Comparison of ENCODE assay signal across 28 mouse cellular contexts in genomic region chr6:39926442-39926841, GRCm38 (mm10). TPM values are rescaled to one million over a fixed set of nuclear protein-coding genes. Genes with fewer than 3 reads are reported as not detected.
"Had no signal": no experiment of that assay in that cellular context is flagged by ENCODE, and none has a peak within 500 bp of the region (broad histone marks: within the 10 kb centered on the region; RNA-seq: fewer than 3 reads in every experiment).

No protein-coding gene starts in this region.

- DNase-seq: gastrocnemius, adult 2 months; gastrocnemius, postnatal 10 days; gastrocnemius, postnatal 25 days; heart, adult 2 months; heart, postnatal 14 days; heart, postnatal 4 days; kidney, adult 18-20 months; kidney, adult 8-10 months; kidney, postnatal 10 days; kidney, postnatal 25 days; kidney, postnatal 4 days; left cerebral cortex, postnatal 4 days; liver, embryonic 13.5 days; liver, postnatal 0 days had no signal

- H3K27me3 ChIP-seq: heart, embryonic 13.5 days; heart, embryonic 15.5 days; hindbrain, embryonic 12.5 days; intestine, embryonic 15.5 days; limb, embryonic 13.5 days; limb, embryonic 15.5 days; liver, embryonic 13.5 days; liver, embryonic 15.5 days had no signal

- H3K9ac ChIP-seq: heart, embryonic 13.5 days; heart, embryonic 15.5 days; hindbrain, embryonic 12.5 days; hindbrain, embryonic 14.5 days; intestine, embryonic 15.5 days; limb, embryonic 13.5 days; limb, embryonic 15.5 days; liver, embryonic 13.5 days; liver, embryonic 15.5 days; liver, postnatal 0 days had no signal

- H3K4me3 ChIP-seq: gastrocnemius, adult 2 months; heart, adult 2 months; heart, embryonic 13.5 days; heart, embryonic 15.5 days; hindbrain, embryonic 10.5 days; hindbrain, embryonic 12.5 days; intestine, embryonic 15.5 days; layer of hippocampus, adult 2 months; left cerebral cortex, adult 2 months; limb, embryonic 13.5 days; limb, embryonic 15.5 days; liver, embryonic 13.5 days; liver, embryonic 15.5 days had no signal

- ATAC-seq: hindbrain, embryonic 16.5 days; inflammation-experienced regulatory T-cells, adult 6 months; intestine, embryonic 15.5 days; intestine, postnatal 0 days; liver, postnatal 0 days had no signal

- H3K9me3 ChIP-seq: heart, embryonic 13.5 days; heart, embryonic 15.5 days; hindbrain, embryonic 10.5 days; hindbrain, embryonic 12.5 days; intestine, embryonic 15.5 days; limb, embryonic 15.5 days; liver, embryonic 13.5 days had no signal

- H3K27ac ChIP-seq: gastrocnemius, adult 2 months; heart, adult 2 months; heart, embryonic 13.5 days; heart, embryonic 15.5 days; hindbrain, embryonic 10.5 days; hindbrain, embryonic 12.5 days; hindbrain, embryonic 14.5 days; intestine, embryonic 15.5 days; layer of hippocampus, adult 2 months; left cerebral cortex, adult 2 months; limb, embryonic 13.5 days; limb, embryonic 15.5 days; liver, embryonic 13.5 days; liver, embryonic 15.5 days had no signal

- H3K4me1 ChIP-seq: heart, embryonic 13.5 days; heart, embryonic 15.5 days; hindbrain, embryonic 12.5 days; intestine, embryonic 15.5 days; limb, embryonic 13.5 days; limb, embryonic 15.5 days; liver, embryonic 13.5 days; liver, embryonic 15.5 days had no signal

- H3K36me3 ChIP-seq: heart, embryonic 13.5 days; heart, embryonic 15.5 days; hindbrain, embryonic 10.5 days; intestine, embryonic 15.5 days; limb, embryonic 13.5 days; limb, embryonic 15.5 days; liver, embryonic 13.5 days; liver, embryonic 15.5 days had no signal

RNA-seq across cellular contexts. Expression of gene Tmem178b, which starts 53.4 kb away (rescaled TPM):
- polyA plus RNA-seq: inflammation-experienced regulatory T-cells, adult 6 months; liver, embryonic 13.5 days; liver, embryonic 15.5 days; liver, postnatal 0 days had no signal
